Mouse (Mus musculus) erythroid progenitor cell, adult 5-6 weeks (primary cell): Measurements from ENCODE around the gene March10. TPM values are rescaled to one million over a fixed set of nuclear protein-coding genes. Genes with fewer than 3 reads are reported as not detected.

Experiments used
- ATAC-seq: replicated peaks from 2 replicates; pipeline ENCODE4 v1.8.0; 2016; ENCODE audit warnings: moderate number of reproducible peaks, mild to moderate bottlenecking, moderate TSS enrichment, inconsistent platforms; ENCODE audit not compliant: poor library complexity, low FRiP score, severe bottlenecking
- total RNA-seq, 2 experiments: library from RNA; stranded (forward) in 1 of 2; stranded (reverse) in 1 of 2; fragments of 150-400 nt in 1 of 2; fragments of 186-747, 209-891 nt in 1 of 2; gene quantifications; 2 replicates each; pipeline versions ENCODE4 v1.2.3 to v1.2.4; 2015 to 2017; ENCODE audit warnings: low replicate concordance in 2 of 2

March10 gene
- total RNA-seq, 2 experiments from 2014 or later, result not detected

GRCm38 (mm10) chr11:105467816-105468215 lies 11.3 kb upstream of the March10 start:
- no peak for ATAC-seq

- no peak for ATAC-seq
Measured at GRCm38 (mm10) chr11:105467266-105467665, 10.7 kb upstream of the March10 start.

GRCm38 (mm10) chr11:105466756-105467155 lies 10.2 kb upstream of the March10 start:
- no peak for ATAC-seq

GRCm38 (mm10) chr11:105465488-105465887 lies 9.0 kb upstream of the March10 start:
- no peak for ATAC-seq

- no peak for ATAC-seq
Measured at GRCm38 (mm10) chr11:105464430-105464967, 8.0 kb upstream of the March10 start.

- no peak for ATAC-seq
Measured at GRCm38 (mm10) chr11:105459900-105460299, 3.4 kb upstream of the March10 start.

- ATAC-seq, result no peak
Measured at GRCm38 (mm10) chr11:105457041-105457440, 506 bp upstream of the March10 start.

GRCm38 (mm10) chr11:105455118-105455517 lies 1.4 kb downstream of the March10 start:
- ATAC-seq, result no peak

- no peak for ATAC-seq
Measured at GRCm38 (mm10) chr11:105453084-105453483, 3.5 kb downstream of the March10 start.

- ATAC-seq, result no peak
Measured at GRCm38 (mm10) chr11:105452504-105452903, 4.0 kb downstream of the March10 start.

- no peak for ATAC-seq
Measured at GRCm38 (mm10) chr11:105451553-105452135, 4.9 kb downstream of the March10 start.

GRCm38 (mm10) chr11:105449581-105450315 lies 6.8 kb downstream of the March10 start:
- no peak for ATAC-seq

- ATAC-seq, result no peak
Measured at GRCm38 (mm10) chr11:105447661-105448060, 8.9 kb downstream of the March10 start.

- ATAC-seq, result no peak
Measured at GRCm38 (mm10) chr11:105446221-105446620, 10.3 kb downstream of the March10 start.

GRCm38 (mm10) chr11:105445741-105446140 lies 10.8 kb downstream of the March10 start:
- ATAC-seq, result no peak

- ATAC-seq, result no peak
Measured at GRCm38 (mm10) chr11:105444929-105445328, 11.6 kb downstream of the March10 start.

GRCm38 (mm10) chr11:105443505-105443904 lies 13.0 kb downstream of the March10 start:
- ATAC-seq, result no peak

- ATAC-seq, result no peak
Measured at GRCm38 (mm10) chr11:105439796-105440195, 16.7 kb downstream of the March10 start.

GRCm38 (mm10) chr11:105438907-105439306 lies 17.6 kb downstream of the March10 start:
- no peak for ATAC-seq

- ATAC-seq, result no peak
Measured at GRCm38 (mm10) chr11:105426441-105426840, 30.1 kb downstream of the March10 start.

- no peak for ATAC-seq
Measured at GRCm38 (mm10) chr11:105424643-105425042, 31.9 kb downstream of the March10 start.
